Mouse (Mus musculus) adipose tissue, adult 10 weeks (tissue): ENCODE measurements around the gene Sccpdh. TPM values are rescaled to one million over a fixed set of nuclear protein-coding genes. Genes with fewer than 3 reads are reported as not detected.

Experiments used
- polyA plus RNA-seq: library from polyadenylated mRNA; stranded (reverse); fragments of 350-450 nt; fragmentation: Illumina TruSeq; extraction: RNeasy Lipid Tissue Mini Kit (QIAGEN cat#74804); gene quantifications from one replicate; pipeline ENCODE4 v1.2.3, GENCODE M21; 2014; ENCODE audit warnings: low read depth, low replicate concordance

The Sccpdh gene
- 38.8 TPM for polyA plus RNA-seq

DNA sequence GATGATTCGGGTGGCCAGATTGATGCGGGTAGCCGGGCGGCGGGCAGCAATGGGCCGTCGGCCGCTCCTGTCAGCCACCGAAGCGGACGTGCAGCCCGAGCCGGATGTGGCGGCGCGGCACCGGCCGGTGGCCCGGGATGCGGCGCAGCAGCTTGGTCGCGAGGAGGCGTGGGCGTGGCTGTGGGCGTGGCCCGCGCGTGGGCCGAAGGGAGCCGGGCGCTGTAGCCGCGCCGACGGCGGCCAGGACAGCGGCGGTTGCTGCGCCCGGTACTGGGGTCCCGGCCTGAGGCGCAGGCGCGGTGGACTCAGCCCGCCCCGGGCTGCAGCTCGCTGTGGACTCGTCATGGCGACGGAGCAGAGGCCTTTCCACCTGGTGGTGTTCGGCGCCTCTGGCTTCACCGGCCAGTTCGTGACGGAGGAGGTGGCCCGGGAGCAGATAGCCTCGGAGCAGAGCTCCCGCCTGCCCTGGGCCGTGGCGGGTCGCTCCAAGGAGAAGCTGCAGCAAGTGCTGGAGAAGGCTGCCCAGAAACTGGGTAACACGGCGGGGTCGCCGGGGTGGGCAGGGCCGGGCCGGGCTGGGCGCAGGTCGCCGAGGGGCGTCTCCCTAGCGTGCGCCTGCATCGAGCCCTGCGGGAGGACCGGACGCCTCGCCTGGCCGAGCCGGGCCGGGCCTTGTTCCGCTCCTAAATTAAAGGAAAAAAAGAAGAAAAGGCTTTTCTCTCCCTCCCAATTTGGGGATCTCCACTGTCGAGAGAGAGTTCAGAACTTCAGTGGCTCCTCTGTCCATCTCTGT, at the start of gene Sccpdh:
Gene Sccpdh (plus strand): TSS at position 198 of the 793 bp plus-strand sequence.

Other genes with a start within 250 kb of the Sccpdh start
- 5.5 TPM for gene Smyd3, start 150.2 kb upstream of the Sccpdh start, polyA plus RNA-seq
- 21.6 TPM for gene Tfb2m, start 121.9 kb upstream of the Sccpdh start, polyA plus RNA-seq
- gene Cnst, start 121.8 kb upstream of the Sccpdh start, polyA plus RNA-seq, result 14.0 TPM
- not detected for gene Kif28, start 77.1 kb downstream of the Sccpdh start, polyA plus RNA-seq
- gene Gm10518, start 135.2 kb downstream of the Sccpdh start, polyA plus RNA-seq, result not detected
- 29.8 TPM for gene Ahctf1, start 135.5 kb downstream of the Sccpdh start, polyA plus RNA-seq